Mouse (Mus musculus) G1E (cell line): Measurements from ENCODE around the gene Msh3.

Source experiments
- CTCF ChIP-seq: IDR thresholded peaks from 2 replicates; pipeline ENCODE4 v1.5.1; 2012; ENCODE audit warnings: low read depth, low read length, inconsistent platforms, mixed read lengths
- GATA1 ChIP-seq: IDR thresholded peaks from 2 replicates; pipeline ENCODE4 v1.6.1; 2012; ENCODE audit warnings: borderline replicate concordance, low read length, inconsistent platforms, mixed read lengths
- GATA2 ChIP-seq: IDR thresholded peaks from 2 replicates; pipeline ENCODE4 v1.6.1; 2012; ENCODE audit warnings: low read depth, low read length, inconsistent platforms, borderline replicate concordance
- TAL1 ChIP-seq: conservative IDR thresholded peaks from 2 replicates; pipeline ENCODE4 v1.6.1; 2012; ENCODE audit warnings: low read depth, low read length, inconsistent platforms, mixed read lengths

DNA sequence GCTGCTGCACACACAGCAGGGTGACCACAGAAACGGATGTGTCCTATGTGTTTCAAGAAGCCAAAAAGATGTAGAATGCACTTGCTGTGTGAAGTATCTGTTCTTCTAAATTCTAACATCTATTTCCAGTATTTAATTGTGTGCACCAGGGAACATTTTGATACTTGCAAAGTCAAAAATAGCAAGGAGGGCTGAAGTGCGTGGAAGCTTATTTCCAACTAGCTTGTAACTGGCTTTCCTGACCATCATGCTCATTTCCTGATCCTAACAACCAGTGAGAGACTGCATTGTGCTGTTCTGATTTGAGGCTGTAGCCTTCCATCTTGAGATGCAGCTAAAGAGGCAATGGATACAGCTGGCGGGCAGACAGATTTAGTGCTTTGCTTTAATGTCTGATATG is 116.9 kb downstream of the Msh3 start:
- TF ChIP-seq CTCF (no peak), GATA2 (no peak), TAL1 (no peak), GATA1 (no peak)
